Mouse (Mus musculus) stomach, postnatal 0 days (tissue): ENCODE measurements at regions not wholly inside any gene's neighbourhood (a gene's known extent, or its start where the extent isn't known, plus 50 kb on each side); places are given as distances from the start of the nearest gene placed in this dataset.

Source experiments
- CTCF ChIP-seq: IDR thresholded peaks from 2 replicates; pipeline ENCODE4 v1.5.1; 2016; ENCODE audit warnings: antibody characterized with exemption, low read depth, mild to moderate bottlenecking, moderate library complexity
- EP300 ChIP-seq: optimal IDR thresholded peaks from 2 replicates; pipeline ENCODE3; 2016; ENCODE audit warnings: antibody characterized with exemption

GRCm38 (mm10) chr1:168044765-168045164, 355.7 kb downstream of the Lmx1a start:
- TF ChIP-seq CTCF (no peak), EP300 (no peak)
